Mouse (Mus musculus) stomach, embryonic 15.5 days (tissue): ENCODE data around the gene Aqp9. TPM values are rescaled to one million over a fixed set of nuclear protein-coding genes. Genes with fewer than 3 reads are reported as not detected.

Experiments used
- ATAC-seq: fragments of 200-750 bp; cut with Nextera tagmentation; 2 replicates; pipeline ENCODE4 v1.8.0; 2017; ENCODE audit warnings: low read depth, moderate number of reproducible peaks, moderate TSS enrichment; ENCODE audit not compliant: insufficient read depth, low FRiP score
- H3K27ac ChIP-seq: fragments of 300-500 bp; sonication (generic); 2 replicates; pipeline ENCODE4 v1.5.1; 2015; ENCODE audit warnings: mild to moderate bottlenecking, inconsistent platforms
- H3K27me3 ChIP-seq: fragments of 300-500 bp; sonication (generic); replicated peaks from 2 replicates; pipeline ENCODE4 v1.6.1; 2015; ENCODE audit warnings: inconsistent platforms
- H3K36me3 ChIP-seq: fragments of 300-500 bp; sonication (generic); 2 replicates; pipeline ENCODE4 v1.6.1; 2015; ENCODE audit warnings: inconsistent platforms
- H3K4me1 ChIP-seq: fragments of 300-500 bp; sonication (generic); 2 replicates; pipeline ENCODE4 v1.6.1; 2015; ENCODE audit warnings: inconsistent platforms
- H3K4me2 ChIP-seq: fragments of 300-500 bp; sonication (generic); 2 replicates; pipeline ENCODE4 v1.6.1; 2015; ENCODE audit warnings: mild to moderate bottlenecking, inconsistent platforms
- H3K4me3 ChIP-seq: fragments of 300-500 bp; sonication (generic); replicated peaks from 2 replicates; pipeline ENCODE4 v1.5.1; 2015; ENCODE audit warnings: inconsistent platforms
- H3K9ac ChIP-seq: fragments of 300-500 bp; sonication (generic); 2 replicates; pipeline ENCODE4 v1.6.1; 2015; ENCODE audit warnings: inconsistent platforms
- H3K9me3 ChIP-seq: fragments of 300-500 bp; sonication (generic); 2 replicates; pipeline ENCODE4 v1.6.1; 2016; ENCODE audit warnings: inconsistent platforms
- WGBS: fragments of 180-500 bp; shearing (Covaris S2); methylation state at CpG from one replicate; pipeline ENCODE4 v1.1.7; 2015; 5-methylcytosine and 5-hydroxymethylcytosine counted together
- polyA plus RNA-seq: library from polyadenylated mRNA; unstranded; fragments of >200 nt; fragmentation: Nextera tagmentation; extraction: Ambion mirVana; gene quantifications from 2 replicates; pipeline ENCODE4 v1.2.1, GENCODE M21; 2015

Aqp9 gene
- polyA plus RNA-seq = 1.0 and 1.3 TPM in 2 replicates

DNA sequence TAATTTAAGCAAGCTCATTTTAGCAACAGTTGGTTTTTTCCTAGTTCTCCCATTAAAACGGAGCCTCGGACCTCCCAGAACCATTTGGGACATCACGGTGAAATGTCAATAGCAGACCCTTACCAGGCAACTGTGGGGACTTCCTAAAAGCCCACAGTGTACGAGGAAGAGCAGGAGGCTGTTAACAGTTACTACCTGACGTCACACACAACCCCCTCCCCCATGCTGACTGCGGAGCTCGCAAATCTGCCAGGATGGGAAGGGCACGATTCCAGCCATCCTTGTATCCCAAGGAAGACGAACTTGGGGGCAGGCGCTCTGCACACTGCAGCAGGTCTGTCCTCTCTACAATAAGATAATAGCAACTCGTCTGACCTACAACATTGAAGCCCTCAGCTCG, at the start of gene Aqp9:
Gene Aqp9, minus strand, starts transcription at position 172 of the 400 bp plus-strand sequence.
- Histone ChIP-seq H3K4me3 (no peak within 1 kb of the TSS), H3K9me3 (no peaks in the 10 kb centered on the region), H3K9ac (no peak within 1 kb of the TSS), H3K36me3 (no peaks in the 10 kb centered on the region), H3K27ac (0 out of 2 replicates have a peak within 1 kb of the TSS, but pooled peaks have one; percentile 9), H3K4me1 (peaks cover 14% of the 10 kb centered on the region), H3K27me3 (no peaks in the 10 kb centered on the region), H3K4me2 (peak within 1 kb of the TSS; percentile 10; the same call in 1 of the 2 replicates)
- WGBS = 38% methylated on average over 12 of the region's 12 CpGs
- ATAC-seq = no peak

DNA sequence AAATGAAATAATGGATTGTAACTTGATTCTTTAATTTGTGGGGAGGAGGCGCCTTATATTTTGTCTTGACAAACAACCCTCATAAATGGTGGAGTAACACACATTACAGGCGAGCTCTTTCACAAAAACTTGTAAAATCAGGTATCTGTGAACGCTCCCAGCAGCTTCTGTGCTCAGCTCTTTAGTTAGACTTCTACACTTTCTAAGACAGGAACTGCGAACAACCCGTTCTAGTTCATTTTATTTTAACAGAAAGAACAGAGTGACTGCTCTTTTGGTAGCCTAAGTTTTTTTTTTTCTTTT, 49.3 kb upstream of the Aqp9 start:
- Histone ChIP-seq H3K4me1 (peaks cover 14% of the 10 kb centered on the region), H3K9me3 (no peaks in the 10 kb centered on the region), H3K27me3 (peaks cover 37% of the 10 kb centered on the region), H3K9ac (no peak overlapping the region), H3K27ac (no peak overlapping the region), H3K36me3 (no peaks in the 10 kb centered on the region), H3K4me3 (no peak overlapping the region), H3K4me2 (peak overlapping the region; percentile 87)
- ATAC-seq = no peak
- WGBS = 45% methylated on average over 5 of the region's 5 CpGs

DNA sequence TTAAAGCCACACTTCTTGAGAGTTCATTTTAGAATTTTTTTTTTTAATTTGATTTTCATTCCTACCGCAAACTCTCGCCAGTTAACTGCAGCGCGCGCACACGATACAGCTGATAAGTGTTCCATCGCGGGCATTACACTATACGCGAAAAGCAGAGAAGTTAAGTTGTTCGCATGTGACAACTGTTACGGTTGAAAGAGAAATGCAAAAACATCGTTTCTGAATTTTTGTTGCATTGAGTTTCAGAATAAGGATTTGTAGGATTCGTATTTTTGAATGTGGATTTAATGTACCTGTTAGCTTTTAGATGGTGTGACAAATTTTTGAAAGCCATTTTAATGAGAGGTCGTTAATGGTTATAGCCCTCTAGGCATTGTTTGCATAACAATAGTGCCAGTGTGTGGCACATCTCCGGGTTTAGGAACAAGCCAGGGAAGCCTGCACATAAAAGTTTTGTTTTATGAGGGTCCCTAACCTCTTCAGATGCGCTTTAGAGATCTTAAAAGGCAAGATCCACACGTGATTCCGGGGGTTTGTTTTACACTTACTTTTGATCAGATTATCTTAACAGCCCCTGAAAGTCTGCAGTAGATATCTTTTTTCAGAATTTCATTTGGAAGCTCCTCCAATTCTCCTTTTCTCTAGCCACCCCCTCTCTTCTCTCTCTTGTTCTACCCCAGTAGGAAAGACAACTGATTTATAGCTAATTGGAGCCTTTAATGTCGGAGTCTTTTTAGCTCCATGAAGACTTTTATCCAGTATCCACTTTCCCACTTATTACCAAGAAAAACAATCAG, 48.7 kb upstream of the Aqp9 start:
- WGBS = 11% methylated on average over 20 of the region's 20 CpGs
- Histone ChIP-seq H3K4me1 (peaks cover 14% of the 10 kb centered on the region), H3K27me3 (peaks cover 37% of the 10 kb centered on the region), H3K9me3 (no peaks in the 10 kb centered on the region), H3K4me3 (peak overlapping the region; percentile 53), H3K36me3 (no peaks in the 10 kb centered on the region), H3K4me2 (peak overlapping the region; percentile 87), H3K9ac (no peak overlapping the region), H3K27ac (no peak overlapping the region)
- no peak for ATAC-seq

DNA sequence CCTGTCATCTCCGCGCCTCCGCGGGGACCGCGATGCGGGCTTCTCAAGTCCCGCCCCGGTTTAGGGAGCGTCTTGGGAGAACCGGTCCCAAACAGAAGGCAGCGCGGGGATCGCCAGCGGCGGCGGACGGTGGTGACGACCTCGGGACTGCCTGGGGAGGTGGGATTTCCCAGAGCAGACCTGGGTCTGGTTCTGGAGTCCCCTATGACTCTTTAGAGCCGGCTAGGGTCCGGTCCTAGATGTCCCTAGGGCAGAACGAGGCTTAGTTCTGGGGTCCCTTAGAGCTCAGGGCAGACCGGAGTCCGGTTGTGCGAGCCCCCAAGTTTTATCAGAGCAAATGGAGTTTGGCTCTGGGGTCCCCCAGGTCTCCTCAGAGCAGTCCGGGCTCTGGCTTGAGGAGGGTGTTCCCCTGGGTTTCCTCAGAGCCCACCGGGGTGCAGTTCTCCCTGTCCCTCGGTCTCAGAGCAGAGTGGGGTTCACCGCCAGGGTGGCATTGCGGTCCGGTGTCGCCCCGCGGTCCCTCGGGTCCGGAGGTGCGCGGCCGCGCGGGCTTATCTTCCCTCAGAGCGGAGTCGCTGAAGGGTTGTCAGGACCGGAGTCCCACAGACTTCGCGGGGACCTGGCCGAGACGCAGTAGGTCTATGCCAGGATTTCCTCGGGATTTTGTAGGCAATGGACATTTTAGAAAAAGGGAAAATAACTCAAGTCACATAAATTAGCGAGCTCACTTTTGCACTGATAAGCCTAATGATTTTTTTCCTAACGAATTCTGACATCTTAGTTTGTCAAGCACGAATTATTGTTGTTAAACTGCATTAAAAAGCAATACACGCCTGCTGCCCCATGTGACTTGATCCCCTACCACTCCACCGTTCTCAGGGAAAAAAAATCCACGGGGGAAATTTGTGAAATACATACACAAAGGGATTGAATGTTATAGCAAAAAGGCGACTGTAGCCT, 47.8 kb upstream of the Aqp9 start:
- Histone ChIP-seq H3K4me3 (peak overlapping the region; percentile 53), H3K4me1 (peaks cover 14% of the 10 kb centered on the region), H3K27me3 (peaks cover 37% of the 10 kb centered on the region), H3K27ac (no peak overlapping the region), H3K36me3 (no peaks in the 10 kb centered on the region), H3K9me3 (no peaks in the 10 kb centered on the region), H3K9ac (peak overlapping the region; percentile 48), H3K4me2 (peak overlapping the region; percentile 87)
- no peak for ATAC-seq
- WGBS = under 1% methylated on average over 57 of the region's 57 CpGs

DNA sequence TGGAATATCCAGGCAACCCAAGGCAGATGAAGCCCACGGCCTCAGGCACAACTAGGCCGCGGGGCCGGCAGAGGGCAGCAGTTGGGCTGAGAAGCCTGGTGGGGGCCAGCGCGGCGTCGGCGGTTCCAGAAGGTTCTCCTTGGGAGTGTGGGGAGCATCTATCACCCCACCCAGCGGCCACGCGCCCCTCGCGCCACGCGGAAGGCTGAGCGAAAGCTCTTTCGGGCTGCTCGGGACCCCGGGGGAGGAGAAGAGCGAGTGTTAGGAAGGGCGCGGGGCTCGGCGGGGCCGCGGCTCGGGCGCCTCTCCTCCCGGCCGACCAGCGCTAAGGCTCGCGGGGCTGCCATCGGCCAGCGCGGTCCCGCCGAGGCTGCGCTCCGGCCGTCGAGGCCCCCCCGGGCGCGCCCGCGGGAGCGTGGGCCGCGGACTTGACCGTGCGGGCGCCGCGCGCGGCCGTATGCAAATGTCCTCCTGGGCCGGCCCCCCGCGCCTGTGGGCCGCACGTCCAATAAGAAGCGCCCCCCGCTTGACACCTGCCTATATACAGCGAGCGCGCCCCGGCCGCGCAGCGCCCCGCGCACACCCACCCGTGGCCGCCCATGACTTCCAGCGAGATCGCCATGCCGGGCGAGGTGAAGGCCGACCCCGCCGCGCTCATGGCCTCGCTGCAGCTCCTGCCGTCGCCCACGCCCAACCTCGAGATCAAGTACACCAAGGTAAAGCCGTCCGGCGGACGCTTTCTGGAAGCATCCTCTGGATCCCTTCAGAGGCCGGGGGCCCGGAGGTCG, 47.0 kb upstream of the Aqp9 start, which contains the start of gene Aldh1a2:
Gene Aldh1a2, plus strand, starts transcription at position 542 of the 788 bp plus-strand sequence.
- no peak within 1 kb of the TSS for H3K27ac ChIP-seq
- H3K4me2 ChIP-seq = peak within 1 kb of the TSS; percentile 87
- H3K9ac ChIP-seq = peak within 1 kb of the TSS; percentile 48
- WGBS = 1% methylated on average over 90 of the region's 97 CpGs
- H3K4me3 ChIP-seq = peak within 1 kb of the TSS; percentile 53
- no peaks in the 10 kb centered on the region for H3K9me3 ChIP-seq
- H3K36me3 ChIP-seq = no peaks in the 10 kb centered on the region
- peak; percentile 81 for ATAC-seq
- H3K4me1 ChIP-seq = peaks cover 14% of the 10 kb centered on the region
- H3K27me3 ChIP-seq = peaks cover 37% of the 10 kb centered on the region

DNA sequence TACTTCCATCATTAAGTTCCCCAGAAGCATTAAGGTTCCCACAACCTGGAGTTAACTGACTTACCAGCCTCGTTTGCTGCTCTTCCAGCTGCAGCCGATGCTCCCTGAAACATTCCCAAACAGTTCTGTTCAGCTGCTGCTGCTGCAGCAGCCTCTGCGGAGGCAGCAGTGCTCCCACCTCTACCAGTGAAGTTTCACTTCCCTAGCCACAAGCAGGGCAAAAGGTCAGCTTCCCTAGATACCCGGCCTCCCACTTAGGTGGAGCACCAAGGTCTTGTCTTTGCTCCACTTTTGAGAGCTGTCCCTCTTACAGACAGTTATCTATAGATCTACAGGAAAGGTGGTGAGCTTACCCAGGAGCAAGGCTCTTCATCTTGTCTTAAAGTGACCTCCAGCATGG, 45.2 kb upstream of the Aqp9 start:
- Histone ChIP-seq H3K9ac (no peak overlapping the region), H3K4me3 (no peak overlapping the region), H3K4me1 (peaks cover 14% of the 10 kb centered on the region), H3K4me2 (no peak overlapping the region), H3K27me3 (peaks cover 32% of the 10 kb centered on the region), H3K9me3 (no peaks in the 10 kb centered on the region), H3K27ac (no peak overlapping the region), H3K36me3 (no peaks in the 10 kb centered on the region)
- ATAC-seq = no peak
- 33% methylated on average over 4 of the region's 4 CpGs for WGBS

DNA sequence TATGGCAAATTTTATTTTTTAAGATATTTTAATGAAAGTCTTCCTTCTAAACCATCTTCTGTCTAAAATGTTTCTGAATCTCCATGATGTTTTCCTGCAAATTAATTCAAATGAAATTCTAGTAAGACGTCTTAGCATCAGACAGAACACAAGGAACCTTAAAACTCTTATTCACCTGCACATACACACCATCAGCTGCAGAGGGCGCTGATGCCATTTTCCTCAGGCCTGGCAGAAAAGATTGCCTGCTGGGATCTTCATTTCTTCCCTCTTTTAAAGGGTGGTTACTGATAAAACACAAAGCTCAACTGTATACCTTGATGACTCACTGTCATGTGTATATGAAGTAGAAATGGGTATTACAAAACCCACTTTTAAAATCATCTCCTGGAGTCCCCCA, 42.4 kb upstream of the Aqp9 start:
- WGBS = 10% methylated on average over 2 of the region's 2 CpGs
- Histone ChIP-seq H3K4me2 (no peak overlapping the region), H3K9me3 (no peaks in the 10 kb centered on the region), H3K4me3 (no peak overlapping the region), H3K27ac (no peak overlapping the region), H3K27me3 (peaks cover 24% of the 10 kb centered on the region), H3K9ac (no peak overlapping the region), H3K4me1 (peaks cover 7% of the 10 kb centered on the region), H3K36me3 (no peaks in the 10 kb centered on the region)
- no peak for ATAC-seq

DNA sequence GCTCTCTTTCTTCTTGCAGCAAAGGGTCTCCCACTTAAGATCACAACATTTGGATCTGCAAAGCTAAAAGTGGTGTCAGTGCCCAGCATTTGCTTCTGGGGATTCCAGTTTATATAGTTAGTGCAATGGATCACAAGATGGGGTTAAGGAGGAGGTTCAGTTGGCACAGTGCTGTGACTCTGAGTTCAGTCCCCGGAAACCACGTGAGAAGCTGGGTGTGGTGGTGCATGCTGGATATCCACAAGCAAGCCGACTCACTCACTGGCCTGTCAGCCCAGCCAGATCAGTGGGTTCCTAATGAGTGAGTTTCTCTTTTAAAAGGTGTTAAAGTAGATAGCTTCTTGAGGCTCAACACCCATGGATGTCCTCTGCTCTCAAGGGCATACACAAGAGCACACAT, 40.8 kb upstream of the Aqp9 start:
- no peak overlapping the region for H3K4me2 ChIP-seq
- ATAC-seq = no peak
- no peak overlapping the region for H3K27ac ChIP-seq
- H3K4me1 ChIP-seq = no peaks in the 10 kb centered on the region
- H3K27me3 ChIP-seq = peaks cover 9% of the 10 kb centered on the region; the same call in 1 of the 2 replicates
- WGBS = 60% methylated on average over 3 of the region's 3 CpGs
- H3K9me3 ChIP-seq = no peaks in the 10 kb centered on the region
- H3K36me3 ChIP-seq = no peaks in the 10 kb centered on the region
- no peak overlapping the region for H3K9ac ChIP-seq
- H3K4me3 ChIP-seq = no peak overlapping the region

DNA sequence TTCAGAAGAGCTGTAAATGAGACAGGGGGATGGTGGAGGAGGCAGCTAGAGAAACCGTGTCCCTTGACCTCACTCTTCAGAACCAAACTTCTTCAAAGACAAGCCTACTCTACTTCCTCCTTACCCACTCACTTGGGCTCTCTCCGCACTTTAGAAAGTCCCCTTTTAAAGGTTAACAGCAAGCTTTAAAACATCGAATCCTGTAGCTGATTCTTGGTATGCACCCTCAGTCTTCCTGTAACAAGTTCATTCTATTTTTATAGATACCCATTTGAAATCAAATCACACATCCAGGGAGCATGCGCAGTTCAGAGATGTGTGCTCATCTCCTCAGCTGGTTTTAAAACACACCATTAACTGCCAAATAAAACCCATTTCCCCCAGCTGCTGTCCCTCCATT, 33.8 kb upstream of the Aqp9 start:
- no peak overlapping the region for H3K27ac ChIP-seq
- H3K4me2 ChIP-seq = no peak overlapping the region
- 81% methylated on average over 4 of the region's 4 CpGs for WGBS
- no peak for ATAC-seq
- H3K9me3 ChIP-seq = no peaks in the 10 kb centered on the region
- H3K9ac ChIP-seq = no peak overlapping the region
- H3K4me3 ChIP-seq = no peak overlapping the region
- no peaks in the 10 kb centered on the region for H3K27me3 ChIP-seq
- H3K4me1 ChIP-seq = no peaks in the 10 kb centered on the region
- H3K36me3 ChIP-seq = no peaks in the 10 kb centered on the region

DNA sequence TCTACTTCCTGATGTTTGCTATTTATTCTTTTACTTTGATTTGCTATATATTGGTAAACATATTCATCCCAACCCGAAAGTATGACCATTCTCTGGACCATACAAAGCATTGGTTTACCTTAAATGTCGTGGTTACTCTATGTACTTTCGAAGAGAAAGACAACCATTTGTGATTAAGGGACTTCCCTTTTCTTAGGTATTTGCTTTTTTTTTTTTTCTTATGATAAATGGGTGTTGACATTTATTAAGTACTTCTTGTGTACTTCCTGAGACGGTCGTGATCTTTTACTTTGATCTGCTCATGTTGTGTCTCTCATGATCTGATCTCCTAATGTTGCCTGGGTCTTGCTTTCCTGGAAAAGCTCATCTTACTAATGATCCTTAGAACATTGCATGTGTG, 30.3 kb upstream of the Aqp9 start:
- H3K4me2 ChIP-seq = no peak overlapping the region
- H3K9ac ChIP-seq = no peak overlapping the region
- ATAC-seq = no peak
- H3K4me3 ChIP-seq = no peak overlapping the region
- H3K27me3 ChIP-seq = no peaks in the 10 kb centered on the region
- H3K4me1 ChIP-seq = no peaks in the 10 kb centered on the region
- no peaks in the 10 kb centered on the region for H3K36me3 ChIP-seq
- 63% methylated on average over 5 of the region's 5 CpGs for WGBS
- no peaks in the 10 kb centered on the region for H3K9me3 ChIP-seq
- no peak overlapping the region for H3K27ac ChIP-seq

DNA sequence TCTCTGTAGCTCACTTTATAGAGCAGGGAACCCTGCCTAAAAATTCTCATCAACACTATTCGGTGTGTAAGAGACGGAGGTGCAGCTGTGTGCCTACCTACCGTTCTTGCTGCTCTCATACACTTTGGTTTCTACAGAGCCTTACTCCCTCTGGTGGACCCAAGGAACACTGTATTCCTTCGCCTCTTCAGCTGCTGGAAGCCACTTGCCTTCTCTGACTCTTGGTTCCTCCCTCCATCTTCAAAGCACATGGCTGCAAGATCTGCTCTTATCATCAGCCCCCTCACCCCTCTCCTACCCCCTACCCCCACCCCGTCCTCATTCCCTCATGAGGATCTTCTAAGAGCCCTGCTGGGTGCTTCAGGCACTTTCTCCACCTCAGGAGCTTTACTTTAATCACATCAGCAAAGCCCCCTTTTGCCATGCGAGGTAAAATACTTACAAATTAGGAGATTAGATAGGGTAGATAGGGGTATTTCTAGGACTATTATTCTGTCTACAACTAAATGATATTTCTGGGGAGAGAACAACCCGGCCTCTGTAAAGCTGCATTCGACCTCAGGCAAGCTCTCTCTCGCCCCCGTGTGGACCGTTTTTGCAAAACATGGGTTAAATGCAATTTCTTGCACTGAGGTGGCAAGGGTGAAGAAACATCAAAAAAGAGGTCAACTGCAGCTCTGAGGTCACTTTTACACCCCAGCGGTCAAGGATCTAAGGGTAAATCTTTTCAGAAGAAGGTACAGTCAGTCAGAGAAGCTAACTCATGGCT, 20.3 kb upstream of the Aqp9 start:
- Histone ChIP-seq H3K4me1 (no peaks in the 10 kb centered on the region), H3K4me2 (peak overlapping the region; percentile 41; the same call in 1 of the 2 replicates), H3K4me3 (no peak overlapping the region), H3K27ac (no peak overlapping the region), H3K27me3 (no peaks in the 10 kb centered on the region), H3K9me3 (no peaks in the 10 kb centered on the region), H3K9ac (no peak overlapping the region), H3K36me3 (no peaks in the 10 kb centered on the region)
- WGBS = 8% methylated on average over 12 of the region's 12 CpGs
- ATAC-seq = peak; percentile 77; the same call in 1 of the 2 replicates
